Mouse (Mus musculus): ENCODE data around the gene Tgfbr2.

GRCm38 (mm10) chr9:116128886-116129285, 46.3 kb downstream of the Tgfbr2 start:
- no peak for TF ChIP-seq CTCF (IDR thresholded peaks at IDR 0.05; ENCODE audit: extremely low read depth, insufficient read depth, low read length)
- TF ChIP-seq POLR2A (IDR thresholded peaks at IDR 0.05; ENCODE audit: extremely low read depth, insufficient read depth, low read length): no peak

Measured in cortical plate, adult 2 months (tissue).